Mouse (Mus musculus) layer of hippocampus, adult 2 months (tissue): Measurements from ENCODE around the gene A630076J17Rik. TPM values are rescaled to one million over a fixed set of nuclear protein-coding genes. Genes with fewer than 3 reads are reported as not detected.

ENCODE experiments used
- DNase-seq, 2 experiments: peaks; one replicate each; pipeline ENCODE4 v3.0.0; 2022; ENCODE audit warnings: low spot score in 2 of 2
- H3K27ac ChIP-seq: fragments of 200-600 bp; 2 replicates; pipeline ENCODE4 v1.8.1; 2022
- H3K4me3 ChIP-seq: fragments of 200-600 bp; 2 replicates; pipeline ENCODE4 v1.8.1; 2022; ENCODE audit warnings: mild to moderate bottlenecking
- CTCF ChIP-seq: fragments of 200-600 bp; conservative IDR thresholded peaks from 2 replicates; pipeline ENCODE4 v1.8.1; 2022; ENCODE audit warnings: antibody characterized with exemption, mild to moderate bottlenecking, moderate library complexity
- total RNA-seq, 2 experiments: library from RNA; stranded (reverse); gene quantifications; 2 replicates each; pipeline ENCODE4 v1.2.3; 2021

The A630076J17Rik gene
- total RNA-seq, 2 experiments from 2014 or later = not detected

DNA sequence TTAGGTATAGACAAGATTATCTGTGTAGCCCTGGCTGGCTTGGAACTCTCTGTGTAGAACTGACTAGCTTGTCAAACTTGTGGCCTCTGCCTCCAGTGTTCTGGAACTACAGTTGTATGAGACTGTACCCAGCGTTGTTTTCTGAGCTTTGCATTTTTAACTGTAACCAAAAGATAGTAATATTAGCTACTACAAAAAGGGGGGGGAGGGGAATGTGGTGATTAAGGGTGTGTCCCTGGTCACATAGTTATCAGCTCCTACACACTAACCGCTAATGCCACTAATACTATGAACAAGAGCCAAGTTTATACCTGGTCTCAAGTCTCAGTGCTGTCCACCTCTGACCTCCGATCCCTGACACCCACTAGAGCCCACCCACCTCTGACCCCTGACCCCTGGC lies 42.0 kb downstream of the A630076J17Rik start:
- DNase-seq = no peak

DNA sequence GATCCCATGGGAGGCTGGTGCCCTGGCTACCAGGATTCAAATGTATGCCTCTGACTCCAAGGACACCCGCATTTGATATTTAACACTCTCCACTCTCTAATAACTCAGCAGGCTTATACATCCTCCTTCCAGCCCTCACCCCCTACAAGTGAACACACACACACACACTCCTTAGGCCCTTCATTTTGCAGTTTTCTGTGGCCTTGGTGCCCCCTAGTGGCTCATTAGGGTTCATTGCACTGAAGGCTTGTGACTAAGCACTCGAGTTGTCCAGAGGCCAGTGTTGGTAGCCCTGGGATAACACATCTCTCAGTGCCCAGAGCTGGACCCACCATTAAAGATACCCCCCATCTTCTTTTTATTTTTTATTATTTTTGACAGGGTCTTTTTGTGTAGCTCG lies 43.4 kb downstream of the A630076J17Rik start:
- H3K27ac ChIP-seq = no peak overlapping the region
- DNase-seq = peak; percentile 71 to 81
- peak; percentile 95 for TF ChIP-seq CTCF
- H3K4me3 ChIP-seq = no peak overlapping the region

More for the DNA sequence above, 42.0 kb downstream of the A630076J17Rik start:
- no peak for TF ChIP-seq CTCF
- Histone ChIP-seq H3K4me3 (no peak overlapping the region), H3K27ac (no peak overlapping the region)

DNA sequence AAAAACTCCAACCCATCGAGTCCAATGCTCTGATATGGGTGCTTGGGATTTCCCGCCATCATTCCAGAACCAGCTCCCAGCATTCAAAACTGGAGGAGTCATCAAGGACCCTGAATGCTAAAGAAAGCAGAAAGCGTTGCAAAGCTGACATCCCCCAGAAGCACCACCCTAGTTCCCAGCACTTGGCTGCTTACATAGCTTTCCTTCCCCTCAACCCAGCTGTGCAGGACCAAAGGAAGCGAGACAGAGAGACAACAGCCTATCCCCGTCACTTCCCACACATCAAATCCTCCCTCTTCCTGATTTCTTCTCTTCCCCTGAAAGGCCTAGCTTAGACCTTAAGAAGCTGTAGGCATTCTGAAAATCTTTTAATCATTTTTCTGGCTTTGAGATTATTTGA lies 44.9 kb downstream of the A630076J17Rik start:
- no peak for DNase-seq
- H3K4me3 ChIP-seq = no peak overlapping the region
- TF ChIP-seq CTCF = no peak
- no peak overlapping the region for H3K27ac ChIP-seq

DNA sequence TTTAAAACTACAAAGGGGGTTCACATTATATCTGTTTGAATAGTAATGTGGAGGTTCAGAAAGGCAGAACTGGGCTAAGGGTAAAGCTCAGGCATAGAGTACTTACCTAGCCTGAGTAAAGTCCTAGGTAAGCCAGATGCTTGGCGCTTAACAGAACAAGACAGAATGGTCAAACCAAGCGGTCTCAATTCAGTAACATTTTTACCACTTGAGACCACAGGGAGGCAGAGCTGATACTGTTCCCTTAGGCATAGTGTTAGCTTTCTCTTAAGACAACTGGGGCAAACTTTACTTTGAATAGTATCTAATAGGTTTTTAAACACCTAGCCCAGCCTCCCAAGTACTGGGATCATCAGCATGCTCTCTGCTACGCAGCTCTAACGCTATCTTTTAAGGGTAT lies 45.6 kb downstream of the A630076J17Rik start:
- Histone ChIP-seq H3K4me3 (no peak overlapping the region), H3K27ac (no peak overlapping the region)
- TF ChIP-seq CTCF = peak; percentile 65
- DNase-seq = no peak

DNA sequence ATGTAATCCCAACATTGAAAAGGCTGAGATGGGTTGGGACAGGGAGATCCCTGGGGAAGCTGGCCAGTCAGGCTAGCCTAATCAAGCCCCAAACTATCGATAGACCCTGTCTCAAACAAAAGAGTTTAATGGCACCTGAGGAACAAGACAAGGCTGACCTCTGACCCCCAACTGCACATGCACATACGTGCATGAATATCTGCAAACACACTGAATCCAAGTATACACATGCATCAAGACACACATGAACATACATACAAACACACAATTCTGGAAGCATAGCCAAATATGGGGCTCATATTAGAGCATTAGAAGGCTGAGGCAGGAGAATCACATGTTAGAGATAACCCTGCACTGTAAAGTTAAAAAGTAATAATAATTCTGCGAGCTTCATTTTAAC lies 46.2 kb downstream of the A630076J17Rik start:
- Histone ChIP-seq H3K27ac (no peak overlapping the region), H3K4me3 (no peak overlapping the region)
- no peak for TF ChIP-seq CTCF
- DNase-seq = no peak

DNA sequence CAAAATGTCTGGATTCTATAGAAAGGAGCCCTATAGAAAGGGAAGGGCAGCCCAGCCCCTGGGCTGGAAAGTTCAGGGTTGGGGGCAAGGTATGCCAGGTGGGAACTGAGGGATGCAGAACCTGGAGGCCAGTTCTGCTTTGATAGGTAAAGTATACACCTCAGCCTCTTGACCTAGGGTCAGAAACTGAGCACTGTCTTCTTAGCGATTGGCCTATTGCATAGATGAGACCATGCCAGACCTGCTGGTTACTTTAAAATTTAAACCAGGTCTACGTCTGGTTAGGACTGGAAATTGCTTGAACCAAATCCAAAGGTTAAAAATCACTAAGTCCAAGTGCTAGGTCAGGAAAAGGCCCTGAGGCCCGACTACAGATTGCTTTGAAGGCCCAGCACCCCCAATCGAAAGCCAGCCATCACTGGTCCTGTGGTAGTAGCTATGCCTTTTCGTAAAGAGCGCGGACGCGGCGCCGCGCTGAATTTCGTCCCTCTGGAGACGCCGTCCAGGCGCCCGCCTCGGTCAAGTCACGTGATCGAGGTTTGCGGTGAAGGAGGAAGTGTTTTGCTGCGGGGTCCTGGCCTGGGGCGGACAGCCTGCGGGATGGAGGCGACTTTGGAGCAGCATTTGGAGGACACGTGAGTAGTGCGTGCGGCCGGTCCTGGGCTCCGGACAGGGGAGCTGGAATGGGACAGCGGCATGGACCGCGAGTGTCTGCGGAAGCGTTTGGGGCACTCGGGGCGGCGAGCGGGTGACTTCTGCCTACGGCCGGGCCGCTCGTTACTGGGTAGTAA lies 48.3 kb downstream of the A630076J17Rik start, which contains the start of gene Lamtor5:
Gene Lamtor5, plus strand, starts transcription at position 380 of the 791 bp plus-strand sequence.
- no peak for TF ChIP-seq CTCF
- H3K27ac ChIP-seq = peak within 1 kb of the TSS; percentile 87
- peak within 1 kb of the TSS; percentile 85 for H3K4me3 ChIP-seq
- DNase-seq = peak; percentile 89 to 92

Other genes with a start within 250 kb of the A630076J17Rik start
- 10 to 100 TPM; 21.1 to 21.4 TPM for gene Kcna3, start 194.4 kb upstream of the A630076J17Rik start, total RNA-seq
- 10 to 100 TPM; 89.7 to 94.9 TPM for gene Kcna2, start 129.5 kb upstream of the A630076J17Rik start, total RNA-seq
- not detected for gene Kcna10, start 47.6 kb upstream of the A630076J17Rik start, total RNA-seq
- gene Cym, start 8.9 kb upstream of the A630076J17Rik start, total RNA-seq = not detected
- gene Prok1, start 9.1 kb downstream of the A630076J17Rik start, total RNA-seq = not detected
- 10 to 100 TPM; 61.4 to 65.2 TPM for gene Lamtor5, start 48.2 kb downstream of the A630076J17Rik start, total RNA-seq
- 1 to 10 TPM; 1.2 to 1.4 TPM for gene Slc16a4, start 60.6 kb downstream of the A630076J17Rik start, total RNA-seq
- 10 to 100 TPM; 26.8 to 30.1 TPM for gene Rbm15, start 103.1 kb downstream of the A630076J17Rik start, total RNA-seq
- 10 to 100 TPM; 59.1 to 62.3 TPM for gene Kcnc4, start 228.9 kb downstream of the A630076J17Rik start, total RNA-seq